Mouse (Mus musculus) kidney, postnatal 0 days (tissue): ENCODE data around the gene Iqgap2. TPM values are rescaled to one million over a fixed set of nuclear protein-coding genes. Genes with fewer than 3 reads are reported as not detected.

ENCODE experiments used
- ATAC-seq: fragments of 200-750 bp; cut with Nextera tagmentation; replicated peaks from 2 replicates; pipeline ENCODE4 v1.8.0; 2017; ENCODE audit warnings: low read depth, moderate number of reproducible peaks, moderate TSS enrichment, moderate library complexity; ENCODE audit not compliant: low FRiP score
- DNase-seq: peaks from one replicate; pipeline ENCODE4 v3.0.0-alpha.2; 2016; ENCODE audit warnings: low spot score
- H3K27ac ChIP-seq: fragments of 300-500 bp; sonication (generic); 2 replicates; pipeline ENCODE4 v1.5.1; 2014; ENCODE audit warnings: mild to moderate bottlenecking
- H3K27me3 ChIP-seq: fragments of 300-500 bp; sonication (generic); 2 replicates; pipeline ENCODE4 v1.6.1; 2014; ENCODE audit warnings: low read length, mixed read lengths; ENCODE audit not compliant: insufficient read depth
- H3K36me3 ChIP-seq: fragments of 300-500 bp; sonication (generic); 2 replicates; pipeline ENCODE4 v1.6.1; 2014; ENCODE audit warnings: low read length, mixed read lengths; ENCODE audit not compliant: insufficient read depth
- H3K4me1 ChIP-seq: fragments of 300-500 bp; sonication (generic); replicated peaks from 2 replicates; pipeline ENCODE4 v1.6.1; 2014; ENCODE audit warnings: antibody characterized with exemption, low read length, mixed read lengths; ENCODE audit not compliant: insufficient read depth
- H3K4me2 ChIP-seq: fragments of 300-500 bp; sonication (generic); 2 replicates; pipeline ENCODE4 v1.6.1; 2014; ENCODE audit warnings: mild to moderate bottlenecking, low read length, moderate library complexity, mixed read lengths
- H3K4me3 ChIP-seq: fragments of 300-500 bp; sonication (generic); replicated peaks from 2 replicates; pipeline ENCODE4 v1.5.1; 2014; ENCODE audit warnings: low read depth, low read length
- H3K9ac ChIP-seq: fragments of 300-500 bp; sonication (generic); 2 replicates; pipeline ENCODE4 v1.6.1; 2014; ENCODE audit warnings: low read depth, low read length
- H3K9me3 ChIP-seq: fragments of 300-500 bp; sonication (generic); replicated peaks from 2 replicates; pipeline ENCODE4 v1.6.1; 2016; ENCODE audit warnings: low read length, inconsistent platforms, mixed read lengths
- CTCF ChIP-seq: IDR thresholded peaks from 2 replicates; pipeline ENCODE4 v1.5.1; 2016; ENCODE audit warnings: antibody characterized with exemption, low read depth, mild to moderate bottlenecking, moderate library complexity
- WGBS: fragments of 180-500 bp; shearing (Covaris S2); extraction: QIAGEN DNeasy Blood & Tissue Kit; methylation state at CpG from one replicate; pipeline ENCODE4 v1.1.7; 2014; 5-methylcytosine and 5-hydroxymethylcytosine counted together
- polyA plus RNA-seq: library from polyadenylated mRNA; unstranded; fragments of >200 nt; fragmentation: Nextera tagmentation; extraction: Ambion mirVana; gene quantifications from 2 replicates; pipeline ENCODE4 v1.2.1, GENCODE M21; 2015

Gene Iqgap2
- polyA plus RNA-seq, 1 experiment from 2014 or later, result 9.8 TPM

DNA sequence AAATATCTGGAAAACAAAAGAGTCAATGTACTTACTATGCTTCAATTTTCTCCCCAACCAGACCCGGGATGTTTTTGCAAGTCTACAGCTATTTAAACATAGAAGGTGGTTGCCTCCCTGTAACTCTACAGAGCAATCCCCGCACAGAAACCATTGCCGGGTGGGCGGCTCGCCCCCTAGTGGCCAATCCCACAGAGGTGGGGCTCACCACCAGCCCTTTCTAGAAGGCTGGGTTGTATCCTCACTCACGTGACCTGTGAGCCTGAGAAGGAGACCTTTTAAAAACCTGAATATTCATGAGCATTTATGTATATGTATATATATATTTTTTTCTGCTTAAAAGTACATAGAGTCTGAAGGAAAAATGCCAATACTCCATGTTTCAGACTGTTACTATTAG is 145.2 kb downstream of the Iqgap2 start:
- Histone ChIP-seq H3K27me3 (no peaks in the 10 kb centered on the region), H3K9me3 (no peaks in the 10 kb centered on the region), H3K4me2 (no peak overlapping the region), H3K9ac (no peak overlapping the region), H3K36me3 (no peaks in the 10 kb centered on the region), H3K27ac (no peak overlapping the region), H3K4me1 (0 out of 2 replicates have a peak, but pooled peaks cover 3% of the 10 kb centered on the region), H3K4me3 (no peak overlapping the region)
- peak; percentile 80 for TF ChIP-seq CTCF
- 12% methylated on average over 6 of the region's 6 CpGs for WGBS
- DNase-seq (peak; percentile 67), ATAC-seq (peak; percentile 68; the same call in 1 of the 2 replicates)

DNA sequence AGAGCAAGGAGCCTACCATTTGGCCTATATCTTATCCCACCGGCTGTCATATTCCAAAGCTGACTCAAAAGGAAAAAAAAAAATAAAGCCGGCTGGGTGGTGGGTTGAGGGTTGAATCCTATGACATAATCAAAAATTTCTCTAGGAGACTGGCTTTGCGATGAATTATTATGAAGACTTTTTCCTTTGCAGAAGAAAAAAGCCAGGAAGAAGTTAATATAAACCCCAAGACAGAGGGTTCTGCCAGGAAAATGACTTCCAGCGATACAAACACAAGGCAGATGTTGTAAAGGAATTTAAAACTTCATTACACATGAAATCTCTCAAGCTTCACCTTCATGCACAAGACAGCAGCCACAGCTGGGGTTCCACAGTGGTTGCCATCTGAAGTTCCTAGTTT is 146.3 kb downstream of the Iqgap2 start:
- DNase-seq, result peak; percentile 36
- Histone ChIP-seq H3K9ac (no peak overlapping the region), H3K4me3 (no peak overlapping the region), H3K27ac (no peak overlapping the region), H3K4me1 (0 out of 2 replicates have a peak, but pooled peaks cover 3% of the 10 kb centered on the region), H3K4me2 (no peak overlapping the region), H3K9me3 (no peaks in the 10 kb centered on the region), H3K27me3 (no peaks in the 10 kb centered on the region), H3K36me3 (no peaks in the 10 kb centered on the region)
- no peak for TF ChIP-seq CTCF
- WGBS, result 55% methylated on average over 4 of the region's 4 CpGs
- ATAC-seq, result no peak

DNA sequence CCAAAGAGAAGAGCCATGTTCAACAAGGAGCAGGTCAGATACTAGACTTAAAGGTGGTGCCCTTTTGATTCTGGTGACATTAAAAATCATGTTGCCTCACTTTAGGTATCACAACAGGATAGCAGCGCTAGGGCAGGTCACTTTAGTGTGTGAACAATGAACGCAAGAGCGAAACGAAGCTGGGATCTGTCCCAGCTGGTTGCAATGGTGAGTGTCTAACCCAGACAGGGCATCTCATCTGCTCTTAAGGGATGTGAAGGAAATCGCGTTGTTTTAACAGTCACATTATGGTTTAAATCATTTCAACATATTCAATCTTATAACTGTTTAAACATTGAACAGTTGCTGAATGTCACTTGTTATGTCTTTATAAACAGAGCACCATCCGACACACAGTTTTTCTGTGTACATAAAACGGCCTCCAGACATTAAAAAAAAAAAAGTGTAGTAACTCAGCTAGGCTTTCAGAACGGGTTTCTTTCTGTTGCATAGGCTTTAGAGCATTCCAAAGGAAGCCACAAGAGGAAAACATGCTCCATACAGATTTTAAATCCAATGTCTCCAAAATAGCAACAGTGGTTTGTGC is 148.7 kb downstream of the Iqgap2 start:
- no peaks in the 10 kb centered on the region for H3K9me3 ChIP-seq
- no peaks in the 10 kb centered on the region for H3K36me3 ChIP-seq
- no peak for TF ChIP-seq CTCF
- ATAC-seq (no peak), DNase-seq (peak; percentile 73)
- H3K4me2 ChIP-seq, result no peak overlapping the region
- 65% methylated on average over 9 of the region's 9 CpGs for WGBS
- H3K27ac ChIP-seq, result peak overlapping the region; percentile 52; the same call in 1 of the 2 replicates
- H3K4me3 ChIP-seq, result no peak overlapping the region
- H3K27me3 ChIP-seq, result no peaks in the 10 kb centered on the region
- H3K4me1 ChIP-seq, result 0 out of 2 replicates have a peak, but pooled peaks cover 3% of the 10 kb centered on the region
- H3K9ac ChIP-seq, result no peak overlapping the region

DNA sequence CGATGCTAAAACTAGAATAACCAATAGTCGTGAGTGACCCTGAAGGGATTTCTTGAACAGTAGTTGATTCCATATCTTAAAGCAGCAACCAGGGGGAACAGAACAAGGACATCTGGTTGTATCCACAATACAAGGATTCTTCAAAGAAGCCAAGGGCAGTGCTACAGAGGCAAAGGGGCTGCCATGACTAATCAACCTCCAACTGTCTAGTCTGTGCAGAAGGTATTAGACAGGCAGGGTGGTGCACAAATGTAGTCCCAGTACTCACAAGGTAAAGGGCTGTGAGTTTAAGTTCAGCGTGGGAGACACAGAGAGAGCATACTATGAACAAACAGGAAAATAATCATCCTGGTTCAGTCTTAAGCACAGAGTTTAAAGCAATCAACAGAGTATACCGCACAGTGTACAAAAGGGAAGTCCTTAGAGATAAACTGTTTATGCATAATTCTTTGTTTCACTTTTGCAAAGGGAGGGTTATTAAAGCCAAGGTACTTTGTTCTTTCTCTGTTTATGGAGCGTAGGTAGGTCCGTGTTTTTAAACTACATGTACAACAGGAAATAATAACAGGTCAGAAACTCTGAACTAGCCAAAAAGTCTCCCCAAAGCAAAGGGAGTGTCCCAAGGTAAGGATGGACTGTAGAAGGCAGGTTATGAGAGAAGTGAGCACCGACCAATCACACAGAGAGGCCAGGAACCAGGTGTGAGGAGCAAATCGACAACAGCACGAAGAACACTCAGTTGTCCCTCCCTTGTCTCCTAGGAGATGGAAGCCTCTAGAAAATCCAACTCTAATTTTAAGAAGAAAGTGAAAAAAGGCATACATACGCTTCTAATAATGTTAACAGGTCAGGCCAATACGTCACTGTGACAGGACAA is 149.7 kb downstream of the Iqgap2 start:
- no peak for ATAC-seq
- no peaks in the 10 kb centered on the region for H3K36me3 ChIP-seq
- no peaks in the 10 kb centered on the region for H3K27me3 ChIP-seq
- 0 out of 2 replicates have a peak, but pooled peaks cover 3% of the 10 kb centered on the region for H3K4me1 ChIP-seq
- H3K9me3 ChIP-seq, result no peaks in the 10 kb centered on the region
- no peak overlapping the region for H3K4me3 ChIP-seq
- H3K27ac ChIP-seq, result no peak overlapping the region
- H3K9ac ChIP-seq, result no peak overlapping the region
- no peak for TF ChIP-seq CTCF
- 83% methylated on average over 11 of the region's 11 CpGs for WGBS
- no peak overlapping the region for H3K4me2 ChIP-seq
- DNase-seq, result no peak

DNA sequence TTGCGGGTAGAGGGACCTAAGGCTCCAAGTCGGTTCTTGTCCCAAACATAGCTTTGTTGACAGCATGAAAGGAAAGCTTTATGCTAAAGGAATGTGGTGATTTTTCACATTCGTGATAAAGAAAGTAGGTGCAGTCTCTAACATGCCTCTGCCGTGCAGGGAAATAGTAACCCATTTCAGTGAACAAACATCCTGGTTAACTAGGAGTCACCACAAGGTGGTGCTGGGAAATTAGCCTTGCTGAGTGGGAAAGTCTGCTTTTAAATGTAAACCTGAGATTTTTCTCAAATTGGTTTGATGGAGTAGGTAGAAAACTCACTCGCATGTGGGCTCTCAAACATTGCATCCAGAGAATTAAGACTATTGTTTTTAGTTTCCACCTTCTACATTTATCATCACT is 152.1 kb downstream of the Iqgap2 start:
- 69% methylated on average over 5 of the region's 5 CpGs for WGBS
- peak; percentile 46 for DNase-seq
- no peak overlapping the region for H3K9ac ChIP-seq
- no peak overlapping the region for H3K4me2 ChIP-seq
- no peak overlapping the region for H3K4me3 ChIP-seq
- no peaks in the 10 kb centered on the region for H3K27me3 ChIP-seq
- H3K4me1 ChIP-seq, result 0 out of 2 replicates have a peak, but pooled peaks cover 3% of the 10 kb centered on the region
- no peak for ATAC-seq
- no peak overlapping the region for H3K27ac ChIP-seq
- peak; percentile 66 for TF ChIP-seq CTCF
- H3K9me3 ChIP-seq, result no peaks in the 10 kb centered on the region
- no peaks in the 10 kb centered on the region for H3K36me3 ChIP-seq

DNA sequence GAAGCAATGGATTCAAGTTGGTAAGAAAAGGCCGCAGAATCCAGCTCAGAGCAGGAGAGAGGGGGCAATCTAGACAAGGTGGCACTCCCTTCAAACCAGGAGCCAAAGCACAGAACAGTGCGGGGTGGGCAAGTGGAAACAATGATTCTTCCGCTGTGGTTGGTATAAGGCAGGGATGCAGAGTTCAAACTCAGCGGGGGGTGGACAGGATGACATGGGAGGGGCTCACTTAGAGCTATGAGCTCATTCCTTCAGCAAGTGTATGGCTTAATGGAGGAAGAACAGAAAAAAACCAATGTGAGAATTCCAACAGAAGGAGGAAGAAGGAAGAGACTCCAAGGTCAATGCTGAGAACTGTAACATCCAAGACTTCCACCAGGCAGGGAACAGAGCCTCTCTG is 161.2 kb downstream of the Iqgap2 start:
- Histone ChIP-seq H3K4me1 (no peaks in the 10 kb centered on the region), H3K9ac (no peak overlapping the region), H3K4me3 (no peak overlapping the region), H3K36me3 (no peaks in the 10 kb centered on the region), H3K27ac (no peak overlapping the region), H3K27me3 (no peaks in the 10 kb centered on the region), H3K4me2 (no peak overlapping the region), H3K9me3 (no peaks in the 10 kb centered on the region)
- TF ChIP-seq CTCF, result no peak
- DNase-seq, result no peak
- ATAC-seq, result no peak
- 86% methylated on average over 4 of the region's 4 CpGs for WGBS
